Mouse (Mus musculus): ENCODE measurements around the gene Map4k2. TPM values are rescaled to one million over a fixed set of nuclear protein-coding genes. Genes with fewer than 3 reads are reported as not detected.

The Map4k2 gene
- polyA plus RNA-seq, 1 experiment from 2014 or later: 17.2 TPM

GRCm38 (mm10) chr19:6377327-6378040 is 36.5 kb downstream of the Map4k2 start:
- Histone ChIP-seq H3K4me2 (ENCODE audit: low read depth, low read length) (no peak overlapping the region), H3K9ac (ENCODE audit: low read length) (peak overlapping the region; percentile 18; the same call in 1 of the 2 replicates), H3K4me1 (ENCODE audit: control insufficient read depth, insufficient read depth, low read length) (peaks cover 20% of the 10 kb centered on the region), H3K27ac (ENCODE audit: low read length) (peak overlapping the region; percentile 84), H3K36me3 (ENCODE audit: control insufficient read depth, insufficient read depth) (peaks cover 53% of the 10 kb centered on the region), H3K4me3 (ENCODE audit: low read length) (no peak overlapping the region), H3K27me3 (ENCODE audit: control insufficient read depth, insufficient read depth, low read length) (no peaks in the 10 kb centered on the region), H3K9me3 (replicated peaks; ENCODE audit: control insufficient read depth, low read length) (no peaks in the 10 kb centered on the region)
- ATAC-seq (replicated peaks; ENCODE audit: extremely low read depth, insufficient read depth, low FRiP score): no peak
- WGBS: 65% methylated on average over 11 of the region's 11 CpGs

- Histone ChIP-seq H3K27me3 (ENCODE audit: control insufficient read depth, insufficient read depth, low read length) (no peaks in the 10 kb centered on the region), H3K4me2 (ENCODE audit: low read depth, low read length) (no peak overlapping the region), H3K9ac (ENCODE audit: low read length) (no peak overlapping the region), H3K9me3 (replicated peaks; ENCODE audit: control insufficient read depth, low read length) (no peaks in the 10 kb centered on the region), H3K27ac (ENCODE audit: low read length) (no peak overlapping the region), H3K36me3 (ENCODE audit: control insufficient read depth, insufficient read depth) (peaks cover 26% of the 10 kb centered on the region), H3K4me3 (ENCODE audit: low read length) (no peak overlapping the region), H3K4me1 (ENCODE audit: control insufficient read depth, insufficient read depth, low read length) (peaks cover 39% of the 10 kb centered on the region)
- WGBS: 91% methylated on average over 9 of the region's 9 CpGs
- ATAC-seq (replicated peaks; ENCODE audit: extremely low read depth, insufficient read depth, low FRiP score): no peak
Observed at GRCm38 (mm10) chr19:6380411-6381166, 39.7 kb downstream of the Map4k2 start.

- no peaks in the 10 kb centered on the region for H3K27me3 ChIP-seq (ENCODE audit: control insufficient read depth, insufficient read depth, low read length)
- H3K36me3 ChIP-seq (ENCODE audit: control insufficient read depth, insufficient read depth): peaks cover 20% of the 10 kb centered on the region
- H3K4me1 ChIP-seq (ENCODE audit: control insufficient read depth, insufficient read depth, low read length): peaks cover 43% of the 10 kb centered on the region
- H3K9me3 ChIP-seq (replicated peaks; ENCODE audit: control insufficient read depth, low read length): no peaks in the 10 kb centered on the region
- no peak overlapping the region for H3K4me3 ChIP-seq (ENCODE audit: low read length)
- no peak overlapping the region for H3K4me2 ChIP-seq (ENCODE audit: low read depth, low read length)
- ATAC-seq (replicated peaks; ENCODE audit: extremely low read depth, insufficient read depth, low FRiP score): no peak
- no peak overlapping the region for H3K27ac ChIP-seq (ENCODE audit: low read length)
- WGBS: 91% methylated on average over 5 of the region's 5 CpGs
- H3K9ac ChIP-seq (ENCODE audit: low read length): no peak overlapping the region
Observed at GRCm38 (mm10) chr19:6381238-6381637, 40.3 kb downstream of the Map4k2 start.

- 64% methylated on average over 4 of the region's 4 CpGs for WGBS
- H3K4me3 ChIP-seq (ENCODE audit: low read length): no peak overlapping the region
- peaks cover 39% of the 10 kb centered on the region for H3K4me1 ChIP-seq (ENCODE audit: control insufficient read depth, insufficient read depth, low read length)
- H3K27me3 ChIP-seq (ENCODE audit: control insufficient read depth, insufficient read depth, low read length): no peaks in the 10 kb centered on the region
- ATAC-seq (replicated peaks; ENCODE audit: extremely low read depth, insufficient read depth, low FRiP score): no peak
- H3K4me2 ChIP-seq (ENCODE audit: low read depth, low read length): no peak overlapping the region
- peak overlapping the region; percentile 96 for H3K27ac ChIP-seq (ENCODE audit: low read length)
- 0 out of 2 replicates have a peak overlapping the region, but pooled peaks have one; percentile 2 for H3K9ac ChIP-seq (ENCODE audit: low read length)
- no peaks in the 10 kb centered on the region for H3K9me3 ChIP-seq (replicated peaks; ENCODE audit: control insufficient read depth, low read length)
- peaks cover 9% of the 10 kb centered on the region for H3K36me3 ChIP-seq (ENCODE audit: control insufficient read depth, insufficient read depth)
Observed at GRCm38 (mm10) chr19:6382323-6382924, 41.5 kb downstream of the Map4k2 start.

- Histone ChIP-seq H3K4me1 (ENCODE audit: control insufficient read depth, insufficient read depth, low read length) (peaks cover 32% of the 10 kb centered on the region), H3K36me3 (ENCODE audit: control insufficient read depth, insufficient read depth) (0 out of 2 replicates have a peak, but pooled peaks cover 2% of the 10 kb centered on the region), H3K4me3 (ENCODE audit: low read length) (no peak overlapping the region), H3K4me2 (ENCODE audit: low read depth, low read length) (peak overlapping the region; percentile 68; the same call in 1 of the 2 replicates), H3K27me3 (ENCODE audit: control insufficient read depth, insufficient read depth, low read length) (no peaks in the 10 kb centered on the region), H3K27ac (ENCODE audit: low read length) (peak overlapping the region; percentile 96), H3K9me3 (replicated peaks; ENCODE audit: control insufficient read depth, low read length) (no peaks in the 10 kb centered on the region), H3K9ac (ENCODE audit: low read length) (peak overlapping the region; percentile 54)
- WGBS: 26% methylated on average over 5 of the region's 5 CpGs
- ATAC-seq (replicated peaks; ENCODE audit: extremely low read depth, insufficient read depth, low FRiP score): no peak
Observed at GRCm38 (mm10) chr19:6383470-6383869, 42.5 kb downstream of the Map4k2 start.

GRCm38 (mm10) chr19:6384128-6384527 is 43.2 kb downstream of the Map4k2 start, which contains the start of gene Pygm:
Gene Pygm, plus strand, starts transcription at chr19:6384399.
- Histone ChIP-seq H3K27ac (ENCODE audit: low read length) (peak within 1 kb of the TSS; percentile 96), H3K36me3 (ENCODE audit: control insufficient read depth, insufficient read depth) (0 out of 2 replicates have a peak, but pooled peaks cover 3% of the 10 kb centered on the region), H3K4me3 (ENCODE audit: low read length) (peak within 1 kb of the TSS; percentile 68), H3K9ac (ENCODE audit: low read length) (peak within 1 kb of the TSS; percentile 82), H3K4me2 (ENCODE audit: low read depth, low read length) (peak within 1 kb of the TSS; percentile 68), H3K27me3 (ENCODE audit: control insufficient read depth, insufficient read depth, low read length) (no peaks in the 10 kb centered on the region), H3K9me3 (replicated peaks; ENCODE audit: control insufficient read depth, low read length) (no peaks in the 10 kb centered on the region), H3K4me1 (ENCODE audit: control insufficient read depth, insufficient read depth, low read length) (peaks cover 32% of the 10 kb centered on the region)
- 3% methylated on average over 7 of the region's 7 CpGs for WGBS
- peak; percentile 92 for ATAC-seq (replicated peaks; ENCODE audit: extremely low read depth, insufficient read depth, low FRiP score)

GRCm38 (mm10) chr19:6384954-6385353 is 44.0 kb downstream of the Map4k2 start:
- no peaks in the 10 kb centered on the region for H3K9me3 ChIP-seq (replicated peaks; ENCODE audit: control insufficient read depth, low read length)
- H3K9ac ChIP-seq (ENCODE audit: low read length): peak overlapping the region; percentile 82
- peaks cover 35% of the 10 kb centered on the region for H3K4me1 ChIP-seq (ENCODE audit: control insufficient read depth, insufficient read depth, low read length)
- ATAC-seq (replicated peaks; ENCODE audit: extremely low read depth, insufficient read depth, low FRiP score): no peak; the same call in 1 of the 2 replicates
- H3K27ac ChIP-seq (ENCODE audit: low read length): peak overlapping the region; percentile 96
- 34% methylated on average over 11 of the region's 11 CpGs for WGBS
- H3K27me3 ChIP-seq (ENCODE audit: control insufficient read depth, insufficient read depth, low read length): no peaks in the 10 kb centered on the region
- H3K4me2 ChIP-seq (ENCODE audit: low read depth, low read length): peak overlapping the region; percentile 68
- H3K36me3 ChIP-seq (ENCODE audit: control insufficient read depth, insufficient read depth): 0 out of 2 replicates have a peak, but pooled peaks cover 5% of the 10 kb centered on the region
- peak overlapping the region; percentile 68 for H3K4me3 ChIP-seq (ENCODE audit: low read length)

- H3K36me3 ChIP-seq (ENCODE audit: control insufficient read depth, insufficient read depth): 0 out of 2 replicates have a peak, but pooled peaks cover 8% of the 10 kb centered on the region
- WGBS: 47% methylated on average over 5 of the region's 5 CpGs
- ATAC-seq (replicated peaks; ENCODE audit: extremely low read depth, insufficient read depth, low FRiP score): no peak
- H3K4me1 ChIP-seq (ENCODE audit: control insufficient read depth, insufficient read depth, low read length): peaks cover 35% of the 10 kb centered on the region
- no peaks in the 10 kb centered on the region for H3K9me3 ChIP-seq (replicated peaks; ENCODE audit: control insufficient read depth, low read length)
- peak overlapping the region; percentile 82 for H3K9ac ChIP-seq (ENCODE audit: low read length)
- peak overlapping the region; percentile 68 for H3K4me3 ChIP-seq (ENCODE audit: low read length)
- peak overlapping the region; percentile 68 for H3K4me2 ChIP-seq (ENCODE audit: low read depth, low read length)
- peak overlapping the region; percentile 96 for H3K27ac ChIP-seq (ENCODE audit: low read length)
- no peaks in the 10 kb centered on the region for H3K27me3 ChIP-seq (ENCODE audit: control insufficient read depth, insufficient read depth, low read length)
Observed at GRCm38 (mm10) chr19:6385419-6385818, 44.5 kb downstream of the Map4k2 start.
